10 mouse cellular contexts compared by ENCODE assay signal in the genomic region with DNA sequence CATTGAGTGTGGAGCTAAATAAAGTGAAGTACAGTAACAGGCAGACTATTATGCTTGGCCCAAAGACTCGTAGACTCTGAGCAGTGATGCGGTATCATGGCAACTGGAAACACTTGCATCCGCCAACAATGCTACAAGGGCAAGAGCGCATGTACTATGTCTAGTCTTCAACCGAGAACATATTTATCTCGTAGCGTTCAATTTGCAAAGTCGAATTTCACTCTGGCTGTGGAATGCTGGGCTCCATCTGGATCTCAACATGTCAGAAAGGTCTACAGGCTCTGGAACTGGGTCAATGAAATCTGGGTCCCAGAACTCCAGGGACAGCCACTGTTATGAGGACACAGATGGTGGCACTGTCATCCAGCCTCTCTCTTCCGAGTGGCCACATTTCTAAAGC.
DNase-seq lines count a peak whose midpoint lies in the region; ATAC-seq and TF ChIP-seq lines count a peak whose summit lies in the region.
"Had no signal": no experiment of that assay in that cellular context is flagged by ENCODE, and none has a peak within 500 bp of the region (broad histone marks: within the 10 kb centered on the region; RNA-seq: fewer than 3 reads in every experiment).

No protein-coding gene starts in this region.

- no peaks in the 10 kb centered on the region for H3K36me3 ChIP-seq in heart, postnatal 0 days (replicated peaks; ENCODE audit: control insufficient read depth, insufficient read depth, low read length)
- H3K36me3 ChIP-seq in heart, embryonic 12.5 days = no peaks in the 10 kb centered on the region
- no peaks in the 10 kb centered on the region for H3K36me3 ChIP-seq in lung, embryonic 14.5 days (ENCODE audit: insufficient read depth)
- H3K36me3 ChIP-seq: embryonic facial prominence, embryonic 12.5 days had no signal

- H3K4me2 ChIP-seq in heart, postnatal 0 days (ENCODE audit: low read depth, low read length) = no peak overlapping the region
- no peak overlapping the region for H3K4me2 ChIP-seq in heart, embryonic 12.5 days
- H3K4me2 ChIP-seq in lung, embryonic 14.5 days = no peak overlapping the region
- H3K4me2 ChIP-seq: embryonic facial prominence, embryonic 12.5 days had no signal

- ATAC-seq in heart, postnatal 0 days (ENCODE audit: insufficient read depth, low read depth) = peak; percentile 75
- ATAC-seq in heart, embryonic 12.5 days (ENCODE audit: insufficient number of reproducible peaks, low FRiP score) = no peak
- no peak for ATAC-seq in lung, embryonic 14.5 days (ENCODE audit: insufficient read depth)

- H3K27ac ChIP-seq in heart, postnatal 0 days (ENCODE audit: low read depth) = no peak overlapping the region
- H3K27ac ChIP-seq in heart, embryonic 12.5 days (ENCODE audit: poor library complexity, severe bottlenecking) = no peak overlapping the region
- H3K27ac ChIP-seq in lung, embryonic 14.5 days (ENCODE audit: low read depth) = no peak overlapping the region
- H3K27ac ChIP-seq: embryonic facial prominence, embryonic 12.5 days had no signal

- no peak overlapping the region for H3K4me3 ChIP-seq in heart, postnatal 0 days (ENCODE audit: low read depth, low read length)
- H3K4me3 ChIP-seq in heart, embryonic 12.5 days = no peak overlapping the region
- no peak overlapping the region for H3K4me3 ChIP-seq in lung, embryonic 14.5 days (ENCODE audit: low read depth, low read length)
- H3K4me3 ChIP-seq: embryonic facial prominence, embryonic 12.5 days had no signal

- peak; percentile 49 for DNase-seq in heart, postnatal 0 days (ENCODE audit: low spot score)
- peak; percentile 22 for DNase-seq in lung, embryonic 14.5 days
- no peak for DNase-seq in lung, postnatal 14 days
- DNase-seq in cerebellum, adult 11-12 months = peak; percentile 36
- DNase-seq in layer of hippocampus, adult 18-20 months (ENCODE audit: low spot score in 2 of 2) = peak; percentile 17 to 64
- no peak for DNase-seq in gastrocnemius, postnatal 25 days
- no peak for DNase-seq in embryo, embryonic 9.5 days (ENCODE audit: extremely low spot score)
- DNase-seq: gastrocnemius, postnatal 14 days had no signal

- WGBS in heart, postnatal 0 days = 62% methylated on average over 9 of the region's 9 CpGs
- 77% methylated on average over 9 of the region's 9 CpGs for WGBS in heart, embryonic 12.5 days
- 84% methylated on average over 9 of the region's 9 CpGs for WGBS in lung, embryonic 14.5 days

- H3K9me3 ChIP-seq in heart, postnatal 0 days (replicated peaks; ENCODE audit: control insufficient read depth, low read length) = no peaks in the 10 kb centered on the region
- no peaks in the 10 kb centered on the region for H3K9me3 ChIP-seq in heart, embryonic 12.5 days (replicated peaks)
- H3K9me3 ChIP-seq in lung, embryonic 14.5 days (ENCODE audit: low read depth, low read length) = no peaks in the 10 kb centered on the region
- H3K9me3 ChIP-seq: embryonic facial prominence, embryonic 12.5 days had no signal

- H3K4me1 ChIP-seq in heart, postnatal 0 days (ENCODE audit: control insufficient read depth, insufficient read depth) = no peaks in the 10 kb centered on the region
- H3K4me1 ChIP-seq in heart, embryonic 12.5 days (replicated peaks) = no peaks in the 10 kb centered on the region
- H3K4me1 ChIP-seq in lung, embryonic 14.5 days (ENCODE audit: insufficient read depth) = no peaks in the 10 kb centered on the region
- H3K4me1 ChIP-seq: embryonic facial prominence, embryonic 12.5 days had no signal

- no peaks in the 10 kb centered on the region for H3K27me3 ChIP-seq in heart, postnatal 0 days (ENCODE audit: control insufficient read depth, insufficient read depth, low read length)
- H3K27me3 ChIP-seq in heart, embryonic 12.5 days (replicated peaks) = no peaks in the 10 kb centered on the region
- no peaks in the 10 kb centered on the region for H3K27me3 ChIP-seq in lung, embryonic 14.5 days (ENCODE audit: insufficient read depth, low read length)
- H3K27me3 ChIP-seq: embryonic facial prominence, embryonic 12.5 days had no signal

- no peak for TF ChIP-seq EP300 in heart, postnatal 0 days (IDR thresholded peaks at IDR 0.05; ENCODE audit: low read depth)

- H3K9ac ChIP-seq in heart, postnatal 0 days (replicated peaks; ENCODE audit: low read depth, low read length) = no peak overlapping the region
- no peak overlapping the region for H3K9ac ChIP-seq in heart, embryonic 12.5 days
- H3K9ac ChIP-seq in lung, embryonic 14.5 days = no peak overlapping the region
- H3K9ac ChIP-seq: embryonic facial prominence, embryonic 12.5 days had no signal

- no peak for TF ChIP-seq CTCF in heart, postnatal 0 days (IDR thresholded peaks at IDR 0.05; ENCODE audit: low read depth)
- TF ChIP-seq CTCF in lung, embryonic 14.5 days (IDR thresholded peaks at IDR 0.05; ENCODE audit: low read depth) = no peak

Comparison
In these comparisons a context has a peak if more than half of its experiments do, and no peak if none do; other contexts are left out.
1. DNase-seq: peak in heart, postnatal 0 days (single experiment), lung, embryonic 14.5 days (single experiment), cerebellum, adult 11-12 months (single experiment) and layer of hippocampus, adult 18-20 months (2 of 2); none in lung, postnatal 14 days (single experiment), gastrocnemius, postnatal 25 days (single experiment) and embryo, embryonic 9.5 days (single experiment).